Mouse (Mus musculus) spleen, adult 2 months (tissue): ENCODE data around the gene Ppox.

Experiments used
- CTCF ChIP-seq: fragments of 200-500 bp; IDR thresholded peaks from 2 replicates; pipeline ENCODE4 v1.5.1; 2011; ENCODE audit warnings: mild to moderate bottlenecking, inconsistent platforms; ENCODE audit not compliant: insufficient read depth, insufficient read length, insufficient replicate concordance; ENCODE audit errors: extremely low read depth
- POLR2A ChIP-seq: fragments of 200-500 bp; IDR thresholded peaks from 2 replicates; pipeline ENCODE4 v1.6.1; 2011; ENCODE audit warnings: low read depth, low read length, inconsistent platforms

- TF ChIP-seq POLR2A (no peak; the same call in none of the 2 replicates), CTCF (no peak)
Measured at GRCm38 (mm10) chr1:171329433-171330215, 48.6 kb upstream of the Ppox start.
